Mouse (Mus musculus) embryonic facial prominence, embryonic 12.5 days (tissue): ENCODE results near the gene Akr1cl. TPM values are rescaled to one million over a fixed set of nuclear protein-coding genes. Genes with fewer than 3 reads are reported as not detected.

Source experiments
- ATAC-seq: fragments of 200-750 bp; cut with Nextera tagmentation; 2 replicates; pipeline ENCODE4 v1.8.0; 2017; ENCODE audit not compliant: insufficient number of reproducible peaks, insufficient read depth, low FRiP score, low TSS enrichment
- H3K27ac ChIP-seq: fragments of 300-500 bp; sonication (generic); 2 replicates; pipeline ENCODE4 v1.5.1; 2016; ENCODE audit warnings: mild to moderate bottlenecking
- H3K27me3 ChIP-seq: fragments of 300-500 bp; sonication (generic); 2 replicates; pipeline ENCODE4 v1.6.1; 2016; ENCODE audit warnings: mild to moderate bottlenecking, moderate library complexity
- H3K36me3 ChIP-seq: fragments of 300-500 bp; sonication (generic); 2 replicates; pipeline ENCODE4 v1.6.1; 2016; ENCODE audit warnings: mild to moderate bottlenecking
- H3K4me1 ChIP-seq: fragments of 300-500 bp; sonication (generic); 2 replicates; pipeline ENCODE4 v1.6.1; 2016
- H3K4me2 ChIP-seq: fragments of 300-500 bp; sonication (generic); replicated peaks from 2 replicates; pipeline ENCODE4 v1.6.1; 2016; ENCODE audit warnings: mild to moderate bottlenecking, moderate library complexity
- H3K4me3 ChIP-seq: fragments of 300-500 bp; sonication (generic); 2 replicates; pipeline ENCODE4 v1.5.1; 2016; ENCODE audit warnings: mild to moderate bottlenecking
- H3K9ac ChIP-seq: fragments of 300-500 bp; sonication (generic); 2 replicates; pipeline ENCODE4 v1.6.1; 2016; ENCODE audit warnings: mild to moderate bottlenecking, moderate library complexity
- H3K9me3 ChIP-seq: fragments of 300-500 bp; sonication (generic); 2 replicates; pipeline ENCODE4 v1.6.1; 2016; ENCODE audit warnings: mild to moderate bottlenecking, moderate library complexity
- WGBS: fragments of 180-500 bp; shearing (Covaris S2); methylation state at CpG from one replicate; pipeline ENCODE4 v1.1.7; 2016; 5-methylcytosine and 5-hydroxymethylcytosine counted together
- polyA plus RNA-seq: library from polyadenylated mRNA; unstranded; fragments of >200 nt; fragmentation: Nextera tagmentation; extraction: Ambion mirVana; gene quantifications from 2 replicates; pipeline ENCODE4 v1.2.1, GENCODE M21; 2016

Gene Akr1cl
- polyA plus RNA-seq, 1 experiment from 2014 or later: 0.50 TPM

GRCm38 (mm10) chr1:64986120-64986519 lies 46.4 kb downstream of the Akr1cl start:
- Histone ChIP-seq H3K9ac (no peak overlapping the region), H3K27me3 (no peaks in the 10 kb centered on the region), H3K4me3 (no peak overlapping the region), H3K4me2 (no peak overlapping the region), H3K9me3 (no peaks in the 10 kb centered on the region), H3K36me3 (no peaks in the 10 kb centered on the region), H3K4me1 (no peaks in the 10 kb centered on the region), H3K27ac (no peak overlapping the region)
- ATAC-seq: no peak
- 37% methylated on average over 7 of the region's 7 CpGs for WGBS

GRCm38 (mm10) chr1:64983247-64983646 lies 49.3 kb downstream of the Akr1cl start:
- Histone ChIP-seq H3K27ac (no peak overlapping the region), H3K4me3 (no peak overlapping the region), H3K9ac (no peak overlapping the region), H3K9me3 (no peaks in the 10 kb centered on the region), H3K4me2 (no peak overlapping the region), H3K36me3 (no peaks in the 10 kb centered on the region), H3K4me1 (no peaks in the 10 kb centered on the region), H3K27me3 (no peaks in the 10 kb centered on the region)
- 84% methylated on average over 3 of the region's 3 CpGs for WGBS
- no peak for ATAC-seq

- no peaks in the 10 kb centered on the region for H3K9me3 ChIP-seq
- no peak for ATAC-seq
- 72% methylated on average over 7 of the region's 7 CpGs for WGBS
Observed at GRCm38 (mm10) chr1:64978321-64978799, 54.2 kb downstream of the Akr1cl start.

GRCm38 (mm10) chr1:64975346-64975745 lies 57.2 kb downstream of the Akr1cl start:
- Histone ChIP-seq H3K4me3 (no peak overlapping the region), H3K9ac (no peak overlapping the region), H3K27me3 (no peaks in the 10 kb centered on the region), H3K36me3 (no peaks in the 10 kb centered on the region), H3K4me2 (no peak overlapping the region), H3K4me1 (no peaks in the 10 kb centered on the region), H3K27ac (no peak overlapping the region), H3K9me3 (no peaks in the 10 kb centered on the region)
- ATAC-seq: no peak
- WGBS: 27% methylated on average over 7 of the region's 7 CpGs

More at GRCm38 (mm10) chr1:64978321-64978799, 54.2 kb downstream of the Akr1cl start:
- no peaks in the 10 kb centered on the region for H3K27me3 ChIP-seq
- H3K36me3 ChIP-seq: no peaks in the 10 kb centered on the region
- H3K4me2 ChIP-seq: no peak overlapping the region
- H3K4me3 ChIP-seq: no peak overlapping the region
- no peaks in the 10 kb centered on the region for H3K4me1 ChIP-seq
- H3K27ac ChIP-seq: no peak overlapping the region
- H3K9ac ChIP-seq: no peak overlapping the region

GRCm38 (mm10) chr1:64970685-64971084 lies 61.9 kb downstream of the Akr1cl start:
- Histone ChIP-seq H3K4me1 (no peaks in the 10 kb centered on the region), H3K27me3 (no peaks in the 10 kb centered on the region), H3K4me2 (no peak overlapping the region), H3K9ac (no peak overlapping the region), H3K27ac (no peak overlapping the region), H3K36me3 (no peaks in the 10 kb centered on the region), H3K9me3 (no peaks in the 10 kb centered on the region), H3K4me3 (no peak overlapping the region)
- WGBS: 65% methylated on average over 5 of the region's 5 CpGs
- ATAC-seq: no peak

Other genes starting within 250 kb of the Akr1cl start
- 10.2 and 11.0 TPM in 2 replicates for gene Plekhm3, start 75.9 kb downstream of the Akr1cl start, polyA plus RNA-seq
- 16.1 and 29.2 TPM in 2 replicates for gene Cryge, start 18.4 kb upstream of the Akr1cl start, polyA plus RNA-seq
- 4.4 and 6.0 TPM in 2 replicates for gene Crygd, start 30.7 kb upstream of the Akr1cl start, polyA plus RNA-seq
- gene Crygc, start 40.9 kb upstream of the Akr1cl start, polyA plus RNA-seq: 6.9 and 15.0 TPM in 2 replicates
- 5.9 and 6.7 TPM in 2 replicates for gene Crygb, start 49.5 kb upstream of the Akr1cl start, polyA plus RNA-seq
- 33.2 and 41.0 TPM in 2 replicates for gene Cryga, start 70.6 kb upstream of the Akr1cl start, polyA plus RNA-seq
- not detected in 2 replicates for gene Gm28845, start 86.8 kb upstream of the Akr1cl start, polyA plus RNA-seq
- 0.19 and 0.42 TPM in 2 replicates for gene D630023F18Rik, start 90.5 kb upstream of the Akr1cl start, polyA plus RNA-seq
- gene Idh1, start 153.7 kb upstream of the Akr1cl start, polyA plus RNA-seq: 175 and 180 TPM in 2 replicates
- gene Pikfyve, start 153.9 kb upstream of the Akr1cl start, polyA plus RNA-seq: 14.4 and 15.9 TPM in 2 replicates
- 0.09 and 0.27 TPM in 2 replicates for gene Pth2r, start 249.3 kb upstream of the Akr1cl start, polyA plus RNA-seq